Mouse (Mus musculus): ENCODE measurements around the gene Grip1. TPM values are rescaled to one million over a fixed set of nuclear protein-coding genes. Genes with fewer than 3 reads are reported as not detected.

The Grip1 gene
- total and polyA plus RNA-seq, 3 experiments = 0.31 to 0.45 (median 0.42) TPM

GRCm38 (mm10) chr10:119984299-119984698, 530.7 kb downstream of the Grip1 start:
- intact Hi-C loops (cut with DNase I) = no loop called here

GRCm38 (mm10) chr10:119998475-119998874, 544.8 kb downstream of the Grip1 start:
- Histone ChIP-seq H3K4me3 (no peak overlapping the region), H3K4me1 (ENCODE audit: control insufficient read depth, insufficient read depth, low read length) (no peaks in the 10 kb centered on the region), H3K9ac (ENCODE audit: low read depth, low read length) (no peak overlapping the region), H3K79me2 (replicated peaks; ENCODE audit: control insufficient read depth, insufficient read depth, low read length) (no peaks in the 10 kb centered on the region), H3K27me3 (ENCODE audit: control insufficient read depth, insufficient read depth, low read length) (no peaks in the 10 kb centered on the region), H3K36me3 (ENCODE audit: control insufficient read depth, insufficient read depth, low read length) (no peaks in the 10 kb centered on the region), H3K27ac (no peak overlapping the region)
- DNase-seq = no peak
- TF ChIP-seq POLR2A (IDR thresholded peaks at IDR 0.05; ENCODE audit: insufficient read depth, low read depth, low read length) = no peak
- TF ChIP-seq CTCF (IDR thresholded peaks at IDR 0.05) = no peak
- TF ChIP-seq EP300 (IDR thresholded peaks at IDR 0.05; ENCODE audit: insufficient read depth, low read depth, low read length) = no peak
- WGBS = 70% methylated on average over 4 of the region's 4 CpGs
- intact Hi-C loops (cut with DNase I) = no loop called here

More at GRCm38 (mm10) chr10:119984299-119984698, 530.7 kb downstream of the Grip1 start:
- 88% methylated on average over 9 of the region's 9 CpGs for WGBS
- Histone ChIP-seq H3K27ac (no peak overlapping the region), H3K4me1 (ENCODE audit: control insufficient read depth, insufficient read depth, low read length) (no peaks in the 10 kb centered on the region), H3K27me3 (ENCODE audit: control insufficient read depth, insufficient read depth, low read length) (no peaks in the 10 kb centered on the region), H3K79me2 (replicated peaks; ENCODE audit: control insufficient read depth, insufficient read depth, low read length) (no peaks in the 10 kb centered on the region), H3K4me3 (no peak overlapping the region), H3K9ac (ENCODE audit: low read depth, low read length) (no peak overlapping the region), H3K36me3 (ENCODE audit: control insufficient read depth, insufficient read depth, low read length) (no peaks in the 10 kb centered on the region)
- no peak for DNase-seq
- TF ChIP-seq POLR2A (IDR thresholded peaks at IDR 0.05; ENCODE audit: insufficient read depth, low read depth, low read length) = no peak
- TF ChIP-seq CTCF (IDR thresholded peaks at IDR 0.05) = no peak
- TF ChIP-seq EP300 (IDR thresholded peaks at IDR 0.05; ENCODE audit: insufficient read depth, low read depth, low read length) = no peak

- H3K9ac ChIP-seq (ENCODE audit: low read depth, low read length) = no peak overlapping the region
- H3K4me1 ChIP-seq (ENCODE audit: control insufficient read depth, insufficient read depth, low read length) = no peaks in the 10 kb centered on the region
- no peak for TF ChIP-seq POLR2A (IDR thresholded peaks at IDR 0.05; ENCODE audit: insufficient read depth, low read depth, low read length)
- TF ChIP-seq CTCF (IDR thresholded peaks at IDR 0.05) = no peak
- WGBS = 82% methylated on average over 4 of the region's 4 CpGs
- no peak overlapping the region for H3K4me3 ChIP-seq
- intact Hi-C loops (cut with DNase I) = no loop called here
- no peaks in the 10 kb centered on the region for H3K79me2 ChIP-seq (replicated peaks; ENCODE audit: control insufficient read depth, insufficient read depth, low read length)
- DNase-seq = no peak
- no peak overlapping the region for H3K27ac ChIP-seq
- H3K36me3 ChIP-seq (ENCODE audit: control insufficient read depth, insufficient read depth, low read length) = no peaks in the 10 kb centered on the region
- no peaks in the 10 kb centered on the region for H3K27me3 ChIP-seq (ENCODE audit: control insufficient read depth, insufficient read depth, low read length)
Observed at GRCm38 (mm10) chr10:120002149-120002548, 548.5 kb downstream of the Grip1 start.

- Histone ChIP-seq H3K79me2 (replicated peaks; ENCODE audit: control insufficient read depth, insufficient read depth, low read length) (no peaks in the 10 kb centered on the region), H3K27me3 (ENCODE audit: control insufficient read depth, insufficient read depth, low read length) (no peaks in the 10 kb centered on the region), H3K4me1 (ENCODE audit: control insufficient read depth, insufficient read depth, low read length) (no peaks in the 10 kb centered on the region), H3K4me3 (no peak overlapping the region), H3K36me3 (ENCODE audit: control insufficient read depth, insufficient read depth, low read length) (no peaks in the 10 kb centered on the region), H3K27ac (no peak overlapping the region), H3K9ac (ENCODE audit: low read depth, low read length) (no peak overlapping the region)
- WGBS = 88% methylated on average over 7 of the region's 7 CpGs
- intact Hi-C loops (cut with DNase I) = no loop called here
- no peak for DNase-seq
- TF ChIP-seq POLR2A (IDR thresholded peaks at IDR 0.05; ENCODE audit: insufficient read depth, low read depth, low read length) (no peak), EP300 (IDR thresholded peaks at IDR 0.05; ENCODE audit: insufficient read depth, low read depth, low read length) (no peak), CTCF (IDR thresholded peaks at IDR 0.05) (no peak)
Observed at GRCm38 (mm10) chr10:120004096-120004495, 550.5 kb downstream of the Grip1 start.

GRCm38 (mm10) chr10:120005581-120005980, 552.0 kb downstream of the Grip1 start:
- no peaks in the 10 kb centered on the region for H3K4me1 ChIP-seq (ENCODE audit: control insufficient read depth, insufficient read depth, low read length)
- no peaks in the 10 kb centered on the region for H3K79me2 ChIP-seq (replicated peaks; ENCODE audit: control insufficient read depth, insufficient read depth, low read length)
- no peak for DNase-seq
- WGBS = 74% methylated on average over 5 of the region's 5 CpGs
- no peak overlapping the region for H3K9ac ChIP-seq (ENCODE audit: low read depth, low read length)
- H3K4me3 ChIP-seq = no peak overlapping the region
- TF ChIP-seq POLR2A (IDR thresholded peaks at IDR 0.05; ENCODE audit: insufficient read depth, low read depth, low read length) (no peak), EP300 (IDR thresholded peaks at IDR 0.05; ENCODE audit: insufficient read depth, low read depth, low read length) (no peak), CTCF (IDR thresholded peaks at IDR 0.05) (no peak)
- no peaks in the 10 kb centered on the region for H3K36me3 ChIP-seq (ENCODE audit: control insufficient read depth, insufficient read depth, low read length)
- no peaks in the 10 kb centered on the region for H3K27me3 ChIP-seq (ENCODE audit: control insufficient read depth, insufficient read depth, low read length)
- H3K27ac ChIP-seq = no peak overlapping the region
- intact Hi-C loops (cut with DNase I) = no loop called here

- TF ChIP-seq EP300 (IDR thresholded peaks at IDR 0.05; ENCODE audit: insufficient read depth, low read depth, low read length) (no peak), POLR2A (IDR thresholded peaks at IDR 0.05; ENCODE audit: insufficient read depth, low read depth, low read length) (no peak), CTCF (IDR thresholded peaks at IDR 0.05) (no peak)
- WGBS = 92% methylated on average over 13 of the region's 13 CpGs
- no peaks in the 10 kb centered on the region for H3K4me1 ChIP-seq (ENCODE audit: control insufficient read depth, insufficient read depth, low read length)
- DNase-seq = no peak
- no peak overlapping the region for H3K4me3 ChIP-seq
- no peaks in the 10 kb centered on the region for H3K27me3 ChIP-seq (ENCODE audit: control insufficient read depth, insufficient read depth, low read length)
- no peaks in the 10 kb centered on the region for H3K36me3 ChIP-seq (ENCODE audit: control insufficient read depth, insufficient read depth, low read length)
- H3K79me2 ChIP-seq (replicated peaks; ENCODE audit: control insufficient read depth, insufficient read depth, low read length) = no peaks in the 10 kb centered on the region
- H3K27ac ChIP-seq = no peak overlapping the region
- H3K9ac ChIP-seq (ENCODE audit: low read depth, low read length) = no peak overlapping the region
- intact Hi-C loops (cut with DNase I) = no loop called here
Observed at GRCm38 (mm10) chr10:120012331-120012730, 558.7 kb downstream of the Grip1 start.
